Mouse (Mus musculus): ENCODE data around the gene Tmem232. TPM values are rescaled to one million over a fixed set of nuclear protein-coding genes. Genes with fewer than 3 reads are reported as not detected.
"Not testable (repeated sequence)": the region's sequence is repeated elsewhere in the genome, so short reads cannot be mapped to it uniquely, and the experiment has no call there.

Tmem232 gene
- 1 to 10 TPM; 1.2 to 1.4 TPM for total RNA-seq (2021)
- long read RNA-seq, experiment 1, partial matches to known transcripts = 0 of 2 reads
- long read RNA-seq, experiment 1, other reads (novel, unspliced or antisense) = 2 of 2 reads
- long read RNA-seq, experiment 2 = 0 reads

DNA sequence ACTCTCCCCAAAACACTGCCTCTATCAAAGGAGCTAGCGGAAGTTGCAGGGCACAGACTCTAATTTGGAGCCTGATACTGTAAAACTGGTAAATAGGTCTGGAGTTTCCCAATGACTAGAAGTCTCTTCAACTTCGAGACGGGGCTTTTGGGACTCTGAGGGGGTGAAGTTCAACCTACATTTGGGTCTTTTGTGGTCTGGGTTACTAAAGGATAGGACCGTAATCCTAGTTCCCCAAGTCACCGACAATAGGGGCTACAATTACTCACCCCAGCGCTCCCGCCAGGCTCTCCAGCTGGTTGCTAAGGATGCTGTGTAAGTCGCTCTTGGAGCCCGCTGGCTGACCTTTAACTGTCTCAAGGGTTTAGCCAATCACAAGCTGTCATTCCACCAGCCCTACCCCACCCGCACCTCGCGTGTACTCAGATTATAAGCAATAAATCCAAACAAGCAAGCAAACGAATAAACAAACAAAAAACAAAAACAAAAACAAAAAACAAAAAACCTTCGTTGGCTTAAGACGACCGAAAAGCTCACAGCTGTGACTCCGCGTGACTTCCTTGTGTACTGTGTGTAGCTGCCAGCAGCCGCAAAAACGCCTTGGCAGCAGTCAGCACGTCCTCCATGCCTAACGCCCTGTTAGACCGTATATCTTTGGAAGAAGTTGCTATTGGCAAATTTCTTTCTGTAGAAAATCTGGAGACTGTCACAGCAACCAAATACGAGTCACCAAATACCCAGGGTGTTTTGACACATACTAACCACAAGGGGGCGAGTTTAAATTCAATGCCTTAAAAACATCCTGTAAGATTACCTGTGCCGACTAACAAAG, at the start of gene Tmem232:
Gene Tmem232 (minus strand): TSS at position 342 of the 832 bp plus-strand sequence.
- no peak for DNase-seq (ENCODE audit: low spot score in 2 of 2)

GRCm38 (mm10) chr17:65586892-65587291, 46.3 kb upstream of the Tmem232 start:
- DNase-seq (ENCODE audit: low spot score in 2 of 2) = no peak

GRCm38 (mm10) chr17:65581440-65581839, 40.9 kb upstream of the Tmem232 start:
- no peak for DNase-seq (ENCODE audit: low spot score in 2 of 2)

- DNase-seq (ENCODE audit: low spot score in 2 of 2) = no peak
Measured at GRCm38 (mm10) chr17:65579766-65580165, 39.2 kb upstream of the Tmem232 start.

DNA sequence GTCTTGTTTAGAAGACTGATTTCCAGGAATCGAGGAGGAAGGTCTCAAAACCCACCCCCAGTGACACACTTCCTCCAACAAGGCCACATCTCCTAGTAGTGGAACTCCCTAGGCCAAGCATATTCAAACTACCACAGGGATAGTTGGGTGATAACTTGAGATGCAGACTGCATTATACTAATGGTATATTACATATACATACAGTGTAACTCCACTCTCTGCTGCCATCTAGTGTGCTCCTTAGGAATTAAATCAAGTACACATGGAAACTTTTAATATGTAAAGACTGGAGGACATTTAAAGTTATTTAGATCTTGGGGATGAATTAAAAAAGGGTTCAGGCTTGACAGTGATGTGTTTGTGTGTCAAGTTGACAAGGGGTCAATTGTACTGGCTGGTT, 34.8 kb upstream of the Tmem232 start:
- no peak for DNase-seq (ENCODE audit: low spot score in 2 of 2)

DNA sequence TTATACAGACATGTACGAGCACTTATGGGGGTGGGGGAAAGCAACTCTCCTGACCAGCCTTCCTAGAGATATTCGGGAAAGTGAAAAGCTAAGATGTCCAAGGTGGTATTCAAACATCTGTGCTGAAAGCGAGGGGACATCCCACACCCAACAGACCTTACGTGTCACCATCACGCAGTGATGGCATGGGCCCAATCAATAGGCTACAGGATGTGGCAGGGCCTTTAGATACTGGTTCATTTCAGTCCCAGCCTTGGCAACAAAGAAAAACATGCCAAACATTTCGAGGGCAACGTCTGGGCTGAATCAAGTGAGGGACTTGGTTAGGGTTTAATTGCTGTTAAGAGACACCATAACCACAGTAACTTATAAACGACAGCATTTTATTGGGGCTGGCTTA, 34.3 kb upstream of the Tmem232 start:
- no peak for DNase-seq (ENCODE audit: low spot score in 2 of 2)

- DNase-seq (ENCODE audit: low spot score in 2 of 2) = no peak
Measured at GRCm38 (mm10) chr17:65571866-65572265, 31.3 kb upstream of the Tmem232 start.

DNA sequence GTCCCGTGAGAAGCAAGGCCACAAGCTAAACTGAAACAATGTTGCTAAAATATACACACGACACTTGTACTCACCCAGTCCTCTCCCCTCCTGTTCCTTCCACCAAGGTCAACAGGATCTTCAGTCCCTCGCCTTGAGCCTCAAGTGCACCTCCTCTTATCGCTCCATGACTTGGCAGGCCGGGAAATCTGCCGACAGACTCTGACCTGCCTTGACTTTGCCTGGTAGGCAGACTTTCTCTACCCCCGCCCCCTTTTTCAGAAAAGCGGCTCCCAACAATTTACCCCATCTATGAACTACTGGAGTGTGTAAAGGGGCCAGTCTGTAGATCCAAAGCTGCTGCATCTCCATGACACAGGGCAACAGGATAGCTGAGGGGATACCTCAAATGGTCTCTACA, 30.9 kb upstream of the Tmem232 start:
- DNase-seq (ENCODE audit: low spot score in 2 of 2) = no peak

GRCm38 (mm10) chr17:65564189-65564588, 23.6 kb upstream of the Tmem232 start:
- no peak for DNase-seq (ENCODE audit: low spot score in 2 of 2)

DNA sequence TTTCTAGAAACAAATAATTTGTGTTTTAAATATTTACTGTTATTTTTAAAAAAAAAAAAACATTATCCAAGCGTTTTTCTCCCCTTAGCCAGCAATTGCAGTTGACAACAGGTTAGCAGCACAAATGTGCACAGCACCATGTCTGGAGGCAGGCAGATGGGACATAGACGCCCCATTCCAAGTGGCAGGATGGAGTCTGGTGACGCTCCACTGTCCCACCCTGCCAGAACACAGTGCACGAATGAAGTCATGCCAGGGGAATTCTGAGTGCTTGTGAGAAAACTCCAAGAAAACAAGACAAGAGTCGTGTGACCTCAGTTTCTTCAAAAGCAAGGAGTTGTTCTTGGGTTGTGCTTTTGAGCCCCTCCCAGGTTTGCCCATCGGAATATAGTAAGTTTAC, 22.8 kb upstream of the Tmem232 start:
- DNase-seq (ENCODE audit: low spot score in 2 of 2) = peak in 1 of 2 experiments; percentile 61

GRCm38 (mm10) chr17:65562761-65563160, 22.2 kb upstream of the Tmem232 start:
- peak; percentile 61 to 83 for DNase-seq (ENCODE audit: low spot score in 2 of 2)

DNA sequence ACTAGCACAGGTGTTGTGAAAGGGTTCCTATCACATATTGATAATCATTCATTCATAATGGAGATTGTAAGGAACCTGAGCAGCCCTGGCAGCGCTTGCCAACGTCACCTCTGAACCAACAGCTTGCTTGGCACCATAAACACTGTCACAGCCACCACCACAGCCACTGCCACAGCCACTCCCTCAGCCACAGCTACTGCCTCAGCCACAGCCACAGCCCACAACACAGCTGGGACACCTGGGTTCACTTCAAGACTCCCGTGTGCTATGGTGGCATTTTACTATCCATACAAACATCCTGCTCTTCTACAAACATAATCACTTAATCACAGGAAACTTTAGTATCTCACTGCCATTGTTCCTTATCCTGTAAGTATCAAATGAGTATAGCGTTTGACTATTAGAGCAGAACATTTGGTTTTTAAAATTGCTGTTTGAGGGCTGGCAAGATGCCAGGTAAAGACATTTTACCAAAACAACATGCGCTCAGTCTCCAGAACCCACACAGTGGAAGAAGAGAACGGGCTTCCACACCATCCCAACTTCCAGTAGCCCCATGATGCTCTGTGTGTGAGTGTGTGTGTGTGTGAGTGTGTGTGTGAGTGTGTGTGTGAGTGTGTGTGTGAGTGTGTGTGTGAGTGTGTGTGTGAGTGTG, 20.9 kb upstream of the Tmem232 start:
- DNase-seq (ENCODE audit: low spot score in 2 of 2) = peak in 1 of 2 experiments; percentile 47

DNA sequence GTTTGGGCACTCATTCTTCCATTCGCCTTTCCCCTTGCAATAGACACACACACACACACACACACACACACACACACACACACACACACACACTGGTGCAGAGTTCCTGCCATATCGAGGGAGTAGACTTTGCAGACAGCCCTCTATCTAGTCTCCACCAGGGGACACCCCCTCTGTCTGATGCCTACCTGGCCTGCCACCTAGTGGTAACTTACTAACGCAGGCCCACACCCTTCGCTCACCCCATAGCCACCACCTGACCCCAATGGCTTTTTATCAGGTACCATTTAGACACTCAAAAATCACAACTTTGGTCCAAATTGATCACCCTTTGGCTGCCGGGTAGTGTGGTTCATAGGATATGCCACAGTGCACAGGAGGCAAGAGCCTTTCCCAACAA, 18.7 kb upstream of the Tmem232 start:
- peak in 1 of 2 experiments; percentile 23 for DNase-seq (ENCODE audit: low spot score in 2 of 2)

DNA sequence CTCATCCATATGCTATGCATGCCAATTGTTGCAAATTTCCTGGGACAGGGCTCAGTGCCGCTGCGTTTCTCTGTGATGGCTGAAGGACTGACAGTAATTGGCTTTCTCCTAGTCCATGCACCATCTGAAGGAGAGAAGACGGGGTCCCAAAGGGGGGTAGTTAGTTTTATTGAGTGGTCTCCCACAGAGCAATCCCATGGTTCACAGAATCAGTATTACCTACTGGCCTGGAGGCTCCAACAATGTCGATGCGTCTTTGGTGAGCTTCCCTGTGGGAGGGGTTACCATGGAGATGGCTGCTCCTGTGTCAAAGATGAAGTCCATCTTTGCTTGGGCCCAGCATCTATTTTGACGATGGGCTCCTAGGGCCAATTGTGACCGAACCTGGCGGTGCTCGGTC, 18.2 kb upstream of the Tmem232 start:
- DNase-seq (ENCODE audit: low spot score in 2 of 2) = no peak

DNA sequence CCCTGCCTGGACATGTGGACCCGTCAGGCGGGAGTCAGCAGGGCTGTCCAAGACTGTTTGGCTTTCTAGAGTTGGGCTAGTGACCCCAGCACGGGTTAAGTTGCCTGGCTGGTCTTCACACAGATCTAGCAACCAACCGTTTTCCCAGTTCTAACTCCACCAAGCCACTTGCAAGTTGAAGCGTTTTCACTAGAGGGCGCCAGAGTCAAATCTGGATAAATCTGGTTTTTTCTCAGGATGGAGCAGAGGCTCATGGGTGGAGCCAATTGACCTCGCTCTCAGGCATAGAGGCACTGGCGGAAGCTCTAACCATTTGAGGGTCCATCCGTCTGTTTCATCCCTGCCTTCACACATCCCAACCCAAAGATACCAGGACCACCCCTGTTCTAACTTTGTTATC, 17.6 kb upstream of the Tmem232 start:
- peak; percentile 56 to 58 for DNase-seq (ENCODE audit: low spot score in 2 of 2)

DNA sequence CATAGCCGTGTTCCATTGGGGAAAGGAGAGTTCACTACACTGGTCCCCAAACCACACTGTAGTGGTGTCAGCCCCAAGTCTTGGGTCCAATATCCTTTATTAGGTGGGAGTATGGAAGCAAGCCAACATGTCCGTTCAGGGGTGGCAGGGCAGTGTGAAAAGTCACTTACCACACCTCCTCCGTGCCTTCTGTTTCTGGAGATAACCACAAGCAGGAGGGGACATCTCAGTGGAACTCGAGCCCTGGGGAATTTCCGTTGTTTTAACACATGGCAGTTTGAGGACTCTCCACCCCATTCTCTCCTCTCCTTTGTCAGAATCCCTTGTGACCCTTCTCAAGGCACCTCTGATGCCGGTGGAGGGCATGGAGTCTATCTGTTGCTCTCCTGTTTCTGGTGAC, 16.6 kb upstream of the Tmem232 start:
- DNase-seq (ENCODE audit: low spot score in 2 of 2) = no peak

GRCm38 (mm10) chr17:65556798-65557197, 16.2 kb upstream of the Tmem232 start:
- no peak for DNase-seq (ENCODE audit: low spot score in 2 of 2)

GRCm38 (mm10) chr17:65552426-65552997, 11.9 kb upstream of the Tmem232 start:
- DNase-seq (ENCODE audit: low spot score in 2 of 2) = no peak

DNA sequence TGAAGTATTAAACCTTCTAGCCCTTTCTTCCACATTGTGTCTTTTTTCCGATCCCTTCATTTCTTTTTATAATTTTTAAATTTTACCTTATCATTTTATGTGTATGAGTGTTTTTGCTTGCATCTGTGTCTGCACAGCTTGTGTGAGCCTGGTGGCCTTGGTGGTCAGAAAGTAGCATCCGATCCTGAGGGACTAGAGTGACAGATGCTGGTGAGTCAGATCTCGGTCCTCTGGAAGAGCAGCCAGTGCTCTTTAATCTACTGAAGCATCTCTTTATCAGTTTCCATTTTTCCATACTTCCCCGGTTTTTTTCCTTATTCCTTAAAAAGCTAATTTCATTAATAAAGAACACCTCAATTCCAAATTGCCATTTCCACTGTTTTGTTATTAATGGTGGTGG, 9.8 kb upstream of the Tmem232 start:
- DNase-seq (ENCODE audit: low spot score in 2 of 2) = no peak

GRCm38 (mm10) chr17:65548698-65549365, 8.2 kb upstream of the Tmem232 start:
- DNase-seq (ENCODE audit: low spot score in 2 of 2) = no peak

DNA sequence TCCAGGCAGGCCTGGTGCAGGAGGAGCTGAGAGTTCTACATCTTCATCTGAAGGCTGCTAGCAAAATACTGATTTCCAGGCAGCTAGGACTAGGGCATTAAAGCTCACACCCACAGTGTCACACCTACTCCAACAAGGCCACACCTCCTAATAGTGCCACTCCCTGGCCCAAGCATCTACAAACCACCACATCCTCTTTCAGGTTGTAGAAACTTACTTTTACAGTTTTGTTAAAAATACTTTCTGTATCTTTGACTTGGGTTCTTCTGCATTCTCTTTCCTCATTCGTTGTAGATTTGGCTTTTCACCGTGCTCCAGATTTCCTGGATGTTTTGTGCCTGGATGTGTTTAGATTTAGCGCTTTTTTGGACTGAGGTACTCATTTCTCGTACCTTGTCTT, 5.6 kb upstream of the Tmem232 start:
- DNase-seq (ENCODE audit: low spot score in 2 of 2) = not testable (repeated sequence)

Measured in layer of hippocampus, postnatal 14 days (tissue).